Mouse (Mus musculus) hindbrain, embryonic 15.5 days (tissue): ENCODE measurements around the gene Vsx2. TPM values are rescaled to one million over a fixed set of nuclear protein-coding genes. Genes with fewer than 3 reads are reported as not detected.

Experiments used
- ATAC-seq: fragments of 200-750 bp; cut with Nextera tagmentation; 2 replicates; pipeline ENCODE4 v1.8.0; 2017; ENCODE audit warnings: low read depth, moderate number of reproducible peaks, moderate TSS enrichment; ENCODE audit not compliant: low FRiP score
- H3K27ac ChIP-seq: fragments of 300-500 bp; sonication (generic); replicated peaks from 2 replicates; pipeline ENCODE4 v1.5.1; 2015; ENCODE audit warnings: mild to moderate bottlenecking, inconsistent platforms
- H3K27me3 ChIP-seq: fragments of 300-500 bp; sonication (generic); 2 replicates; pipeline ENCODE4 v1.6.1; 2015; ENCODE audit warnings: control low read depth, inconsistent platforms
- H3K36me3 ChIP-seq: fragments of 300-500 bp; sonication (generic); 2 replicates; pipeline ENCODE4 v1.6.1; 2015; ENCODE audit warnings: control low read depth, inconsistent platforms
- H3K4me1 ChIP-seq: fragments of 300-500 bp; sonication (generic); replicated peaks from 2 replicates; pipeline ENCODE4 v1.6.1; 2015; ENCODE audit warnings: control low read depth, inconsistent platforms
- H3K4me2 ChIP-seq: fragments of 300-500 bp; sonication (generic); 2 replicates; pipeline ENCODE4 v1.6.1; 2015; ENCODE audit warnings: moderate library complexity, mild to moderate bottlenecking, inconsistent platforms
- H3K4me3 ChIP-seq: fragments of 300-500 bp; sonication (generic); 2 replicates; pipeline ENCODE4 v1.5.1; 2015; ENCODE audit warnings: mild to moderate bottlenecking, inconsistent platforms
- H3K9ac ChIP-seq: fragments of 300-500 bp; sonication (generic); 2 replicates; pipeline ENCODE4 v1.6.1; 2015; ENCODE audit warnings: inconsistent platforms
- H3K9me3 ChIP-seq: fragments of 300-500 bp; sonication (generic); 2 replicates; pipeline ENCODE4 v1.6.1; 2016; ENCODE audit warnings: control low read depth, inconsistent platforms
- WGBS: fragments of 180-500 bp; shearing (Covaris S2); methylation state at CpG from one replicate; pipeline ENCODE4 v1.1.7; 2015; 5-methylcytosine and 5-hydroxymethylcytosine counted together
- polyA plus RNA-seq: library from polyadenylated mRNA; unstranded; fragments of >200 nt; fragmentation: Nextera tagmentation; extraction: Ambion mirVana; gene quantifications from 2 replicates; pipeline ENCODE4 v1.2.1, GENCODE M21; 2015

Gene Vsx2
- polyA plus RNA-seq, 1 experiment from 2014 or later = 3.6 TPM

DNA sequence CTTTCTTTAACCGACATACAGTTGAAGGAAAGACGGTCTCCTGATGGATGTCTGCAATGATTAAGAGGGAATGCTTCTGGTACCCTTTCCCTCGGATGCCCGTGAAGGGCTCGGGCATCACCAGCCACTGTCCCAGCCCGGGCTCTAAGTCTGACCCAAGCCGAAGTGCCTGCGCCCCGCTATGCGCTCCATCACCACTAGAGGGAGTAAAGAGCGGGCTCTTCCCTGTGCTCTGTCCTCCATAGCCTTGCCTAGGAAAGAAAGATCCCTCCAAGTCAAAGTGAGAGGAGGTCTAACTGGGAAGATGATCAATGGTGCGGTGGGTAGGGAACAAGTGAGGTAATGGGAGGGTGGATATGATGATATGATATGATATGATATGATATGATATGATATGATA lies 23.5 kb upstream of the Vsx2 start:
- no peaks in the 10 kb centered on the region for H3K9me3 ChIP-seq
- H3K9ac ChIP-seq = no peak overlapping the region
- ATAC-seq = peak; percentile 76; the same call in 1 of the 2 replicates
- no peaks in the 10 kb centered on the region for H3K36me3 ChIP-seq
- no peak overlapping the region for H3K4me2 ChIP-seq
- 0 out of 2 replicates have a peak, but pooled peaks cover 3% of the 10 kb centered on the region for H3K27me3 ChIP-seq
- H3K27ac ChIP-seq = no peak overlapping the region
- no peaks in the 10 kb centered on the region for H3K4me1 ChIP-seq
- WGBS = 4% methylated on average over 12 of the region's 12 CpGs
- no peak overlapping the region for H3K4me3 ChIP-seq

DNA sequence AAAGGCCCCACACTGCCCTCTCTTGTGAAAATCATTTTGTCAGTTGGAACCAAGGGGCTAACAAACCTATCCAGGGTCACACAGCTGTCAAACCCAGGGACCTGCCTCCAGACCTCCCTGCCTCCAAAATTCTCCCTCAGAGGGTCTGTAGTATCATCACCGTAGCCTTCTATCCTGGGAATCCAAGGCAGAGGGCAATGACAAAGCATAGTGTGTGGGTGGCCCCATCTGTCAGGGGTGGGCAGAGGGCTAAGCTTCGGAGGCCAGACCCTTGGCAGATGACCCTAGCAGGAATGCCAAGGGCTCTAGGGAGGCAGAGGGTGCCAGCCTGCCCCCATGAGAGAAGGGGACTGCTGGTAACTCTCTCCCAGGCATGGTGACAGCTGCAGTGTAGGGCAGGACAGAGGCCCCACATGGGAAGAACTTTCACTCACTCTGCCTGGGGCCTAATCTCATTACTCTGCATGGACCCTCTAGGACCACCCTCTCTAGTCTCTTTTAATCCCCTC lies 22.9 kb upstream of the Vsx2 start:
- Histone ChIP-seq H3K9me3 (no peaks in the 10 kb centered on the region), H3K4me2 (no peak overlapping the region), H3K36me3 (no peaks in the 10 kb centered on the region), H3K9ac (no peak overlapping the region), H3K4me3 (no peak overlapping the region), H3K4me1 (no peaks in the 10 kb centered on the region), H3K27ac (no peak overlapping the region), H3K27me3 (0 out of 2 replicates have a peak, but pooled peaks cover 3% of the 10 kb centered on the region)
- 38% methylated on average over 2 of the region's 2 CpGs for WGBS
- ATAC-seq = 0 out of 2 replicates have a peak, but pooled peaks have one; percentile 16

DNA sequence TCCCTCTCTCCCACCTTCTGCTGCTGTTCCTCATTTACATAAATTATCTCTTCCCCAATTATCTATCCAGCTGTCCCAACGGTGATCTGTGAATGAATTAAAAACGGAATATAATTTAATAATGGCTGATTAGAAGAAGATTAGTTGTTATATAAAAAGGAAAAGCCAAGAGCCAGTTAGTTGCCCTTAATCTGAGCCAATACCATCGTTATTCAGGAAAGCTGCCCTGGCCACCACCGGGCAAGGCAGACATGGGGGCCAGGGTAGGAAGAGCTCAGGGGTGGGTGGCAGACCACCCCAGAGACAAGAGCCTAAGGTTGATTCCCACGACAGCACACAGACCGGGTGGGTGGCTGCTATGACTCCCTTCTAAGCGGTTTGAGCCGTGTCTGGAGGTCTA lies 21.3 kb upstream of the Vsx2 start:
- Histone ChIP-seq H3K4me3 (no peak overlapping the region), H3K4me2 (no peak overlapping the region), H3K4me1 (0 out of 2 replicates have a peak, but pooled peaks cover 5% of the 10 kb centered on the region), H3K9me3 (no peaks in the 10 kb centered on the region), H3K27ac (no peak overlapping the region), H3K9ac (no peak overlapping the region), H3K27me3 (0 out of 2 replicates have a peak, but pooled peaks cover 8% of the 10 kb centered on the region), H3K36me3 (no peaks in the 10 kb centered on the region)
- 32% methylated on average over 8 of the region's 8 CpGs for WGBS
- ATAC-seq = no peak

DNA sequence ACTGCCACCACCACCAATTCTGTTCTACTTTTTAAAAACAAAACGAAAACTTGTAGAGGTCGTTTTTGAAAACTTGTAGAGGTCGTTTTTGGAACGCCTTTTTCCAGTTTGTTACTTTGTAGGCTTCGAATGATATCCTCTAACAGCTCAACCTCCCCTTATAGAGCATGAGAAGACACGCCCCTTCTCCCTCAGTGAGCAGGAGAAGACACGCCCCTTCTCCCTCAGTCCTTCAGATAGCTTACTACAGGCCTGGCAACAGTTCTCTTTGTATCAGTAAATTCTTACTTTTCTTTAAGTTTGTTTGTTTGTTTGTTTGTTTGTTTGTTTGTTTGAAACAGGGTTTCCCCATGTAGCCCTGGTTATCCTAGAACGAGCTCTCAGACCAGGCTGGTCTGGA lies 14.3 kb upstream of the Vsx2 start:
- no peak overlapping the region for H3K27ac ChIP-seq
- no peak overlapping the region for H3K9ac ChIP-seq
- H3K9me3 ChIP-seq = no peaks in the 10 kb centered on the region
- H3K27me3 ChIP-seq = 0 out of 2 replicates have a peak, but pooled peaks cover 5% of the 10 kb centered on the region
- no peak overlapping the region for H3K4me3 ChIP-seq
- 0 out of 2 replicates have a peak, but pooled peaks cover 5% of the 10 kb centered on the region for H3K4me1 ChIP-seq
- H3K36me3 ChIP-seq = no peaks in the 10 kb centered on the region
- ATAC-seq = no peak
- 64% methylated on average over 8 of the region's 8 CpGs for WGBS
- no peak overlapping the region for H3K4me2 ChIP-seq

DNA sequence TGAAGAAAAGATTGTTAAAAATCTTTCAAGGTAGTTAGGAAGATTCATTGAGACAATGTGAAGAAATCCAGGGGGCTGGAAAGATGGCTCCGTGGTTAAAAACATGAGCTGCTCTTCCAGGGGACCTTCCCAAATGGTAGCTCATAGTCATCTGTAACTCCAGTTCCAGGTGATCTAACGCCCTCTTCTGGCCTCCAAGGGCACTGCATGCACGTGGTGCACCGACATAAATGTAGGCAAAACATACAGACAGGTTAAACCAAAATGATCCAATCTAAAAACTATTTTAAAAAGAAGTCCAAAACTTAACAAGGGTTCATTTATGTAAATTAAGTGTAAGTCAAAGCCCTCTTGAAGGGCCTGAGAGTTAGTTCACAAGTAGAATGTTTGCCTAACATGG lies 7.0 kb upstream of the Vsx2 start:
- H3K4me3 ChIP-seq = no peak overlapping the region
- H3K4me1 ChIP-seq = no peaks in the 10 kb centered on the region
- no peaks in the 10 kb centered on the region for H3K36me3 ChIP-seq
- no peak for ATAC-seq
- H3K27ac ChIP-seq = no peak overlapping the region
- H3K4me2 ChIP-seq = no peak overlapping the region
- 57% methylated on average over 4 of the region's 4 CpGs for WGBS
- peaks cover 15% of the 10 kb centered on the region for H3K27me3 ChIP-seq
- no peaks in the 10 kb centered on the region for H3K9me3 ChIP-seq
- H3K9ac ChIP-seq = no peak overlapping the region

DNA sequence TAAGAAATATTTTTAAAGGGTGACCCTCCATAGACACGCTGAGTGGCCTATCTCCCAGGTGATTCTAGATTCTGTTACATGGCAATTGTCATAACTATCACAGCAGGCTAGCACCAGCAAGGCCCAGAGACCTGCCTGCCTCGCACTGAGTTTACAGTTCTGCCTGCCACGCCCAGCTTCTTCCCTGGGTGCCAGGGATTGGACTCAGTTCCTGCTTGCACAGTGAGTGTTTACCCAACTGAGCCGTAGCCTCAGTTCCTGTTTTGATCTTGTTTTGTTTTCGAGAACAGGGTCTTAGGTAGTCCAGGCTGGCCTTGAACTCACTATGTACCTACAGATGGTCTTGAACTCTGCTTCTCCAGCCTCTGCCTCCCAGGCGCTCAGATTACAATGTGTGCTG lies 2.0 kb upstream of the Vsx2 start:
- Histone ChIP-seq H3K4me3 (no peak overlapping the region), H3K27me3 (peaks cover 50% of the 10 kb centered on the region)
- 82% methylated on average over 6 of the region's 6 CpGs for WGBS

DNA sequence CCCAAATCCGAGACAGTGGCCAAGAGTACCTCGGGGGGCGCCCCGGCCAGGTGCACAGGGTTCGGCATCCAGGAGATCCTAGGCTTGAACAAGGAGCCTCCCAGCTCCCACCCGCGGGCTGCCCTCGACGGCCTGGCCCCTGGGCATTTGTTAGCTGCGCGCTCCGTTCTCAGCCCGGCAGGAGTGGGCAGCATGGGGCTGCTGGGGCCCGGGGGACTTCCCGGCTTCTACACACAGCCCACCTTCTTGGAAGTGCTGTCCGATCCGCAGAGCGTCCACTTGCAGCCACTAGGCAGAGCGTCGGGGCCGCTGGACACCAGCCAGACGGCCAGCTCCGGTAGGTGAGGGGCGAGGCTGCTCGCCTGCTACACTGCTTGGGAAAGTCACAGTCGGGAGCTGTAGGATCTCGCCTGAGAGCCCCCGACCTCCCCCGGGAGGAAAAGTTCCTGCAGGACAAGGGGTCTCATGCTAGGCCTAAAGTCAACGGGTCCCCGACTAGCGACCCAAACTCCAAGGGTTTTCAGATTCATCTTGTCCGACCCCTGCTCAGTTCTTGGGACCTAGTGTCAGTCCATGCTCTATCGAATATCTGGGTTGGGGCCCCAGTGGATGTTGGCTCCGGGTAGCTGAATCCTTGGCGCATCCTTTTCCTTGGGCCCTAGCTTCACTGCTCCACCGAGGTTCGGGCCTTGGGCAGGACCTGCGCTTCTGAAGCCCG lies 573 bp downstream of the Vsx2 start:
- 2% methylated on average over 40 of the region's 40 CpGs for WGBS
- H3K4me2 ChIP-seq = peak overlapping the region; percentile 15; the same call in 1 of the 2 replicates
- H3K27me3 ChIP-seq = peaks cover 72% of the 10 kb centered on the region
- H3K27ac ChIP-seq = no peak overlapping the region
- H3K4me1 ChIP-seq = peaks cover 17% of the 10 kb centered on the region
- no peaks in the 10 kb centered on the region for H3K9me3 ChIP-seq
- peak overlapping the region; percentile 21 for H3K4me3 ChIP-seq
- no peaks in the 10 kb centered on the region for H3K36me3 ChIP-seq
- 0 out of 2 replicates have a peak, but pooled peaks have one; percentile 34 for ATAC-seq
- H3K9ac ChIP-seq = no peak overlapping the region

More for the DNA sequence above, 2.0 kb upstream of the Vsx2 start:
- H3K4me1 ChIP-seq = peaks cover 17% of the 10 kb centered on the region
- no peak overlapping the region for H3K9ac ChIP-seq
- H3K4me2 ChIP-seq = no peak overlapping the region
- no peak overlapping the region for H3K27ac ChIP-seq
- H3K36me3 ChIP-seq = no peaks in the 10 kb centered on the region
- H3K9me3 ChIP-seq = no peaks in the 10 kb centered on the region
- no peak for ATAC-seq

DNA sequence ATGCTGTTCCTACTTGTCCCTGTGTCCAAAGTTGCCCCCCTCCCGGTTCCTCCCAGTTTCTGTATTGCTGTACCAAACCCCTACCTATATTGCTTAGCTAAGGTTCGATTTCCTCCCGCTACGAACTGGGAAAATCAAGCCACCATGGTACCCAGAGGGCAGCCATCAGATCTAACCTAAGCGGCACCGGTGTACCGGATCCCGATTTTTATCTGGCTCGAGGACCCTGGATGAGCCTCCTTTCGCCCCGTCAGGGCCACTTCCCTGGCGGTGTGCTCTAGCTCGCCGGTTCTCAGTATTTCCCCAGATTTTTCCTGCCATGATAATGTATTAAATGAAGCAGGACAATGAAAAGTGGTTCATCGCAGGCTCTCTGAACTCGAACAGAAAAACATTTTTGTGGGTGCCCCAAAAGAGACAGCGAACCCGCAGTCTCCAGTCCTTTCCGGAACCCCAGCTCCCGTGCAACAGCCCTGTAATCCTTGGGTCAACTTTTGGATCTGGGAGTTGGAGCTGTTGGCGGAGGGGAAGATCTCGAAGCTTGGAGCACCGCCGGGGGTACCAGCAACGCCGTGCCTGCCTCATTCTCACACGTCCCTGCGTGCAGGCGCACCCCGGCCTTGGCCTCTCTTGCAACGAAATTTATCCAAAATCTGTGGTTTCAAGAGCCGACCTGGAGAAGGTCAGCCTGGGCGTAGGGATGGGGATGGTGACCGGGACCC lies 1.3 kb downstream of the Vsx2 start:
- H3K27ac ChIP-seq = no peak overlapping the region
- H3K36me3 ChIP-seq = no peaks in the 10 kb centered on the region
- WGBS = 1% methylated on average over 34 of the region's 34 CpGs
- no peak overlapping the region for H3K9ac ChIP-seq
- peaks cover 17% of the 10 kb centered on the region for H3K4me1 ChIP-seq
- no peaks in the 10 kb centered on the region for H3K9me3 ChIP-seq
- no peak overlapping the region for H3K4me2 ChIP-seq
- no peak for ATAC-seq
- peak overlapping the region; percentile 21; the same call in 1 of the 2 replicates for H3K4me3 ChIP-seq
- peaks cover 77% of the 10 kb centered on the region for H3K27me3 ChIP-seq

DNA sequence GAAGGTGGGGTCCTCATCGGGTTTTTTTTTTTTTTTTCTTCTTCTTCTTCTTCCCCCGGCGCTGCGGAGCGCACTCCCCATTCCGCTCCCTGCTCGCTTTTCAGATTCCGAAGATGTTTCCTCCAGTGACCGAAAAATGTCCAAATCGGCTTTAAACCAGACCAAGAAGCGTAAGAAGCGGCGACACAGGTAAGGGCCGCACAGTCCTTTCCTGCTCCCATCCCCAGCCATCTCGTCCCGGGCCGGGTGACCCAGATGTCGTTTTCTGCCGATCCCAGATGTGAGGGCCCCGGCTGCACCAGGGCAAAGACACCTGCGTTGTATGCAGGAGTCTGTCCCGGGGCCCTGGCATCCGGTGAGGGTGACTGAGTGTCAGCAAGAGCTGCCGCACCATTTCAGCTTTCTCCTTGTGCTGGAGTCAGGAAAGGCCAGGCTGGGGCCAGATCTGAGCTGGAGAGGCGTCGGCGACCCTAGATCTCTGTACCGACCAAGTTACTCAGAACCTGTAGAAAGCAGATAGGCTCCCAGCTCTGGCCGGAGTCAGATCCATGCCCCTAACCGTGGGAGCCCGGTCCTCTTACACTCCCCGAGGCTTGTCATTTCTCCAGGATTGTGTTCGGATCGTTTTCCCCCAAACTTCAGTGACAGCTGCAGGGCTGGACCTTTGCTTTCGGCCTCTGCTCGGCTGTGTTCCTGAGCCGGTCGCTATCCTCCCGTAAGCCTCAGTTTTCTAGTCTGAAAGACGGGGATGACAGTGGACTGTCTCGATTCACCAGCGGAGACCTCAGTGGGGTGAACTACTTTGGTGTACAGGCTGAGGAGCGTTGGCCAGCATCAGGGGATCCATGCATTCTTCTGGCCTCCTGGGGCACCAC lies 2.1 kb downstream of the Vsx2 start:
- Histone ChIP-seq H3K4me1 (peaks cover 17% of the 10 kb centered on the region), H3K27me3 (peaks cover 81% of the 10 kb centered on the region), H3K36me3 (no peaks in the 10 kb centered on the region), H3K9me3 (no peaks in the 10 kb centered on the region), H3K4me3 (0 out of 2 replicates have a peak overlapping the region, but pooled peaks have one; percentile 12), H3K9ac (no peak overlapping the region), H3K4me2 (no peak overlapping the region), H3K27ac (no peak overlapping the region)
- no peak for ATAC-seq
- WGBS = 1% methylated on average over 43 of the region's 43 CpGs

DNA sequence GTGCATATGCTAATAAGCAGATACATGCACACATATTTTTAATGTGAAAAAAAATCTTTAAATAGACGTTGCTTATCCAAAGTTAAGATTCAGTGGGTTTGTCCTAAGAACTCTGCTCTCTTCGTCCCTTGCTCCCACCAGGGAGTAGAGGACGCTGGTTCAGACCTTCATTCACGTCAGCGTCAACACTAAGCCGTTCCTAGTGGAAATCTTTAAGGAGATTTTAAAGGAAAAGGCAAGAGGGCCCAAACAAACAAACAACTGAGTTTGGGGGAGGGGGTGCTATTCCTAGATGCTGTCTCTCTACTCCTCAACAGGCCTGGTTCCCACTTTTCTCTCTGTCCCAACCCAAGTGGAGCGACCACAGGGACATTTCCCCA lies 2.8 kb downstream of the Vsx2 start:
- Histone ChIP-seq H3K9me3 (no peaks in the 10 kb centered on the region), H3K4me2 (no peak overlapping the region), H3K27ac (no peak overlapping the region), H3K4me3 (no peak overlapping the region), H3K36me3 (no peaks in the 10 kb centered on the region), H3K4me1 (peaks cover 17% of the 10 kb centered on the region), H3K27me3 (peaks cover 83% of the 10 kb centered on the region), H3K9ac (no peak overlapping the region)
- 4% methylated on average over 7 of the region's 7 CpGs for WGBS
- ATAC-seq = no peak

DNA sequence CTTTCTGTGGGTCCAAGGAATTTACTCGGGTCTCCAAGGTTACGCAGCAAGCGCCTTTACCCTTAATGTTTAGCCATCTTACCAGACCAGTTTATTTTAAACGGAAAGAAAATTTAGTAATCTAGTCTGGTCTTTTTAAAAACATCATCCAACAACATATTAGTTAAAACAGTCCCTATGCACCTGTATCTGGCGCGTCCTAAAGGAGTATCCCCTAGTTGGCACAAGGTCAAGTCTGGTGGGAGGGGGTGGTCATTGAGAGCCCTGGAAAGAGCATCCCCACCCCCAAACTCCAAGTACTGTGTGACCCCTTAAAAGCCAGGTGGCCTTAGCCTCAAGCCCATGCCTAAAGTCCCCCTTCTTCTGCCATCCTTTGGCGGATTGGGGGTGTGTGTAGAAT lies 3.5 kb downstream of the Vsx2 start:
- H3K9me3 ChIP-seq = no peaks in the 10 kb centered on the region
- no peak for ATAC-seq
- H3K36me3 ChIP-seq = no peaks in the 10 kb centered on the region
- peaks cover 17% of the 10 kb centered on the region for H3K4me1 ChIP-seq
- no peak overlapping the region for H3K9ac ChIP-seq
- H3K27me3 ChIP-seq = peaks cover 81% of the 10 kb centered on the region
- H3K27ac ChIP-seq = no peak overlapping the region
- no peak overlapping the region for H3K4me2 ChIP-seq
- 14% methylated on average over 7 of the region's 7 CpGs for WGBS
- H3K4me3 ChIP-seq = no peak overlapping the region
